Mouse (Mus musculus): ENCODE results near the gene Tmem231.

Tmem231 gene

DNA sequence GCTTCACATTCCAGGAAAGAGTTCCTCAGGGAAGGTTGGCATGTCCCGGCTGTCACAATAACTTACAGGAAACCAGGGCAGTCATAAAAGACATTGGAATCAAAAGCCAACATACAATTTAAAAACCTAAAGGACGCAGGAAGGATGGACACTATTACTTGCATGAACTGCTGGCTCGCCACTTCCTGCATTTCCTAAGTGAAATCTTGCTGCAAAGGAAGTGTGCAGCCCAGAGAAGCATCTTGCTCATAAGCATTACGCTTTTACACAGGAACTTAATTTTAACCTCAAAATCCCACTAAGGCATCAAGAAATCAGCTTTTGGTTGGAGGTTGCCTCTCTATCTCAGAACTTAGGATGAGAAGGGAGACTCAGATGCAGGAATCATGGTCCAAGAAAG is 70.4 kb downstream of the Tmem231 start:
- no peak for DNase-seq (ENCODE audit: low spot score in 2 of 2)

Data from urinary bladder, postnatal 36 days (tissue).